Mouse (Mus musculus) CH12.LX (cell line): ENCODE measurements around the gene Cacna1c. TPM values are rescaled to one million over a fixed set of nuclear protein-coding genes. Genes with fewer than 3 reads are reported as not detected.

ENCODE experiments used
- DNase-seq: peaks from one replicate; pipeline ENCODE4 v3.0.0-alpha.2; 2013; ENCODE audit errors: extremely low read depth
- H3K27ac ChIP-seq: 2 replicates; pipeline ENCODE4 v1.5.1; 2012; ENCODE audit warnings: low read depth, mild to moderate bottlenecking, control low read depth, moderate library complexity; ENCODE audit not compliant: insufficient read depth
- H3K27me3 ChIP-seq: replicated peaks from 2 replicates; pipeline ENCODE3; 2012; ENCODE audit warnings: inconsistent platforms
- H3K36me3 ChIP-seq, 2 experiments: replicated peaks in 1 of 2; 2 replicates each; pipeline versions ENCODE3 to v1.6.1; 2012; ENCODE audit warnings: inconsistent platforms in 1 of 2, low read length in 1 of 2, mild to moderate bottlenecking in 1 of 2, mixed read lengths in 1 of 2, moderate library complexity in 1 of 2; ENCODE audit not compliant: control insufficient read depth in 1 of 2, insufficient read depth in 1 of 2
- H3K4me1 ChIP-seq, 2 experiments: 2 replicates each; pipeline ENCODE4 v1.6.1; 2012; ENCODE audit warnings: inconsistent platforms in 1 of 2, moderate library complexity in 1 of 2; ENCODE audit not compliant: insufficient read depth in 2 of 2, control insufficient read depth in 1 of 2
- H3K4me2 ChIP-seq: 2 replicates; pipeline ENCODE4 v1.6.1; 2012; ENCODE audit warnings: low read depth, mild to moderate bottlenecking, control low read depth; ENCODE audit not compliant: poor library complexity, insufficient read depth, severe bottlenecking
- H3K4me3 ChIP-seq, 3 experiments: fragments of 150-350 bp in 1 of 3; sonication (generic) in 1 of 3; replicated peaks in 1 of 3; 2 replicates each; pipeline versions ENCODE3 to v1.5.1; 2011 to 2012; ENCODE audit warnings: low read depth in 2 of 3, low read length in 2 of 3, mild to moderate bottlenecking in 2 of 3, moderate library complexity in 2 of 3, control low read depth in 1 of 3, improper control_type of control experiment in 1 of 3, inconsistent platforms in 1 of 3, mixed read lengths in 1 of 3; ENCODE audit not compliant: poor library complexity in 1 of 3
- H3K79me2 ChIP-seq: replicated peaks from 2 replicates; pipeline ENCODE4 v1.6.1; 2012; ENCODE audit warnings: mild to moderate bottlenecking, moderate library complexity; ENCODE audit not compliant: control insufficient read depth, poor library complexity, insufficient read depth, severe bottlenecking; ENCODE audit errors: extremely low read depth
- H3K9ac ChIP-seq: 2 replicates; pipeline ENCODE4 v1.6.1; 2012; ENCODE audit warnings: low read depth, mild to moderate bottlenecking, control low read depth, moderate library complexity; ENCODE audit not compliant: insufficient read depth
- H3K9me3 ChIP-seq: replicated peaks from 2 replicates; pipeline ENCODE3; 2012; ENCODE audit warnings: low read length, inconsistent platforms, mixed read lengths
- CHD1 ChIP-seq: IDR thresholded peaks from 2 replicates; pipeline ENCODE4 v1.6.1; 2012; ENCODE audit warnings: low read depth, low read length, improper control_type of control experiment, inconsistent platforms
- CHD2 ChIP-seq: IDR thresholded peaks from 2 replicates; pipeline ENCODE4 v1.6.1; 2011; ENCODE audit warnings: low read length, improper control_type of control experiment
- E2F4 ChIP-seq: IDR thresholded peaks from 2 replicates; pipeline ENCODE4 v1.6.1; 2011; ENCODE audit warnings: low read depth, low read length, improper control_type of control experiment; ENCODE audit not compliant: insufficient replicate concordance
- EP300 ChIP-seq: IDR thresholded peaks from 2 replicates; pipeline ENCODE4 v1.6.1; 2011; ENCODE audit warnings: low read length, improper control_type of control experiment
- ETS1 ChIP-seq: conservative IDR thresholded peaks from 2 replicates; pipeline ENCODE4 v1.6.1; 2012; ENCODE audit warnings: low read depth, mild to moderate bottlenecking, inconsistent platforms, low read length, improper control_type of control experiment, moderate library complexity
- GABPA ChIP-seq: IDR thresholded peaks from 2 replicates; pipeline ENCODE4 v1.6.1; 2012; ENCODE audit warnings: low read depth, low read length, improper control_type of control experiment, inconsistent platforms; ENCODE audit not compliant: insufficient replicate concordance
- IRF4 ChIP-seq: IDR thresholded peaks from 2 replicates; pipeline ENCODE4 v1.6.1; 2014; ENCODE audit warnings: low read depth, mild to moderate bottlenecking, inconsistent platforms, low read length, improper control_type of control experiment
- JUN ChIP-seq: IDR thresholded peaks from 2 replicates; pipeline ENCODE4 v1.6.1; 2011; ENCODE audit warnings: low read depth, mild to moderate bottlenecking, low read length, improper control_type of control experiment, moderate library complexity; ENCODE audit not compliant: insufficient read depth
- KAT2A ChIP-seq: IDR thresholded peaks from 2 replicates; pipeline ENCODE4 v1.6.1; 2012; ENCODE audit warnings: low read length, improper control_type of control experiment, inconsistent platforms; ENCODE audit not compliant: insufficient replicate concordance
- MYC ChIP-seq: IDR thresholded peaks from 2 replicates; pipeline ENCODE4 v1.6.1; 2011; ENCODE audit warnings: low read depth, mild to moderate bottlenecking, improper control_type of control experiment, low read length
- NELFE ChIP-seq: IDR thresholded peaks from 2 replicates; pipeline ENCODE4 v1.6.1; 2011; ENCODE audit warnings: low read depth, low read length, improper control_type of control experiment
- PAX5 ChIP-seq: IDR thresholded peaks from 2 replicates; pipeline ENCODE4 v1.6.1; 2012; ENCODE audit warnings: low read length, inconsistent platforms, mixed read lengths
- RAD21 ChIP-seq: IDR thresholded peaks from 2 replicates; pipeline ENCODE4 v1.6.1; 2011; ENCODE audit warnings: low read depth, mild to moderate bottlenecking, low read length, improper control_type of control experiment, moderate library complexity
- SIN3A ChIP-seq: IDR thresholded peaks from 2 replicates; pipeline ENCODE4 v1.6.1; 2012; ENCODE audit warnings: low read length, improper control_type of control experiment, inconsistent platforms
- SMC3 ChIP-seq: IDR thresholded peaks from 2 replicates; pipeline ENCODE4 v1.6.1; 2011; ENCODE audit warnings: low read depth, low read length, improper control_type of control experiment
- TBP ChIP-seq: conservative IDR thresholded peaks from 2 replicates; pipeline ENCODE4 v1.6.1; 2011; ENCODE audit warnings: low read depth, low read length, improper control_type of control experiment
- ZC3H11A ChIP-seq: IDR thresholded peaks from 2 replicates; pipeline ENCODE4 v1.6.1; 2012; ENCODE audit warnings: low read depth, mild to moderate bottlenecking, inconsistent platforms, low read length, improper control_type of control experiment
- ZKSCAN1 ChIP-seq: IDR thresholded peaks from 2 replicates; pipeline ENCODE4 v1.6.1; 2012; ENCODE audit warnings: low read depth, inconsistent platforms, low read length, improper control_type of control experiment, borderline replicate concordance
- dilution Hi-C: fragments of 300-500 bp; cut with MboI; formaldehyde crosslinking; loops from 2 replicates; pipeline ENCODE4 v1.14.3; 2020; ENCODE audit warnings: low sequenced_read_pairs; ENCODE audit not compliant: extremely low pct_unique_long_range_greater_than_20kb, extremely low pct_ligation_motif_present
- in situ Hi-C: fragments of 300-500 bp; cut with MboI; formaldehyde crosslinking; loops from 3 replicates; pipeline ENCODE4 v1.14.3; 2019; ENCODE audit warnings: low sequenced_read_pairs, low pct_ligation_motif_present, low pct_unique_long_range_greater_than_20kb, mixed read lengths
- polyA plus RNA-seq: library from polyadenylated mRNA; unstranded; fragments of >175 nt; gene quantifications from 2 replicates; pipeline ENCODE4 v1.2.1, GENCODE M21; 2012; ENCODE audit warnings: low read depth; ENCODE audit not compliant: insufficient read length
- total RNA-seq, 2 experiments: library from RNA; depleted of rRNA; stranded (reverse); fragments of 300-350 nt in 1 of 2; fragments of >200 nt in 1 of 2; gene quantifications; 2 replicates each; pipeline ENCODE4 v1.2.3; 2012 to 2014

Cacna1c gene
- total and polyA plus RNA-seq, 3 experiments, result 0.04 TPM; not detected in 2

DNA sequence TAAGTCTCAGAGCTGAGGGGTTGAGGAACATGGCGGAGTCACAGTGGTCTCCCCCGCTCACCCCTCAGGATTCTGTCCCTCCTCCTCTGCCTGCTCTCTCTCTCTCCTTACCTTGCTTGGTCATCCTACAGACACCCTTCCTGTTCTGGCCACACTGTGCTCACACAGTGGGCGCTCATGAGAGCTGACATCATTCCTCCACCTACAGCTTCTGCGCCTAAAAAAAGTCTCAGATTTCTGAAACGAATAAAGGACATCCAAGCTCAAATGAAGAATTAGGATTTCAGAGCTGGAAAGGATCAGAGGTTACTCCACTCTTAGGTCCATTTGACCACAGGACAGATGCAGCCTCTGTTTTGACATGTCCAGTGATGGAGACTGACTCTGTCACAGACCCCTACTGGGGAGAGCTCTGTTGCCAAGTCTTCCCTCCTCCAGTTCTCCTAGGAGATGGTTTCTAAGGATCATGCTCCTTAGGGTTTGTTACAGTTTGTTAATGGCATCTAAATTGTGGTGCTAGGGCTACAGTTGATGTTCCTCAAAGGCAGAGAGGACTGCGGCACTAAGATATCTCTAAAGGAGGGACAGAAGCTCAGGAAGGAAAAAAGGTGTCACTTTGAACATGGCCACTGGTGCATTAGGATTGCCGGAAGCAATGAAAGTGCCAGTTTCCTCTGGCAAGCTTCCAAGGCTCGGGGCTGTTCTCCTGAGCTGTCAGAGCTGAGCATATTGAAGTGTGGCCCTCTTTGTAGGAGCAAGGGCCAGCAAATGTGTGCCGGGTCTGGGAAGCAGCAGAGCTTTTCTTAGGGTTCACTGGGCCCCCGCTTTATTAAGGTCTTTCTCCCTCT lies 601.2 kb downstream of the Cacna1c start:
- in situ Hi-C loops, result no loop called here
- Histone ChIP-seq H3K4me3 (no peak overlapping the region), H3K4me1 (peaks cover 10 to 20% of the 10 kb centered on the region in 2 experiments), H3K27me3 (peaks cover 90% of the 10 kb centered on the region), H3K9me3 (no peaks in the 10 kb centered on the region), H3K27ac (no peak overlapping the region), H3K36me3 (no peaks in the 10 kb centered on the region), H3K4me2 (no peak overlapping the region), H3K9ac (no peak overlapping the region), H3K79me2 (no peaks in the 10 kb centered on the region)
- TF ChIP-seq KAT2A, result no peak
- no peak for TF ChIP-seq ZC3H11A
- TF ChIP-seq SMC3, result no peak
- no peak for TF ChIP-seq ZKSCAN1
- TF ChIP-seq TBP, result no peak
- no peak for TF ChIP-seq SIN3A
- no peak for TF ChIP-seq JUN
- dilution Hi-C loops, result no loop called here
- no peak for DNase-seq

GRCm38 (mm10) chr6:118594070-118594469 lies 602.1 kb downstream of the Cacna1c start:
- in situ Hi-C loops (no loop called here), dilution Hi-C loops (no loop called here)
- peak overlapping the region; percentile 94 for H3K4me2 ChIP-seq
- peak; percentile 5 for DNase-seq
- H3K9ac ChIP-seq, result peak overlapping the region; percentile 43; the same call in 1 of the 2 replicates
- peaks cover 10 to 20% of the 10 kb centered on the region in 2 experiments for H3K4me1 ChIP-seq
- peaks cover 94% of the 10 kb centered on the region for H3K27me3 ChIP-seq
- TF ChIP-seq CHD1 (no peak), IRF4 (no peak), ETS1 (no peak), EP300 (no peak), TBP (no peak), CHD2 (no peak), GABPA (no peak), E2F4 (no peak), NELFE (no peak), MYC (no peak), RAD21 (no peak), SMC3 (no peak), PAX5 (no peak)
- H3K9me3 ChIP-seq, result no peaks in the 10 kb centered on the region
- no peaks in the 10 kb centered on the region for H3K36me3 ChIP-seq
- peak overlapping the region in 2 of 3 experiments; percentile 37 to 63 for H3K4me3 ChIP-seq
- no peaks in the 10 kb centered on the region for H3K79me2 ChIP-seq
- no peak overlapping the region; the same call in 1 of the 2 replicates for H3K27ac ChIP-seq
